Mouse (Mus musculus) lung, embryonic 14.5 days (tissue): ENCODE measurements around the gene Rgs11. TPM values are rescaled to one million over a fixed set of nuclear protein-coding genes. Genes with fewer than 3 reads are reported as not detected.
"Not testable (repeated sequence)": the region's sequence is repeated elsewhere in the genome, so short reads cannot be mapped to it uniquely, and the experiment has no call there.

Experiments
- ATAC-seq: fragments of 200-750 bp; cut with Nextera tagmentation; 2 replicates; pipeline ENCODE4 v1.8.0; 2017; ENCODE audit warnings: mild to moderate bottlenecking, moderate TSS enrichment, moderate library complexity; ENCODE audit not compliant: insufficient read depth
- DNase-seq: peaks from one replicate; pipeline ENCODE4 v3.0.0-alpha.2; 2015
- H3K27ac ChIP-seq: fragments of 300-500 bp; sonication (generic); 2 replicates; pipeline ENCODE4 v1.5.1; 2014; ENCODE audit warnings: low read depth, mild to moderate bottlenecking, moderate library complexity
- H3K27me3 ChIP-seq: fragments of 300-500 bp; sonication (generic); 2 replicates; pipeline ENCODE4 v1.6.1; 2014; ENCODE audit warnings: low read length, control low read depth; ENCODE audit not compliant: insufficient read depth
- H3K36me3 ChIP-seq: fragments of 300-500 bp; sonication (generic); 2 replicates; pipeline ENCODE4 v1.6.1; 2014; ENCODE audit warnings: control low read depth; ENCODE audit not compliant: insufficient read depth
- H3K4me1 ChIP-seq: fragments of 300-500 bp; sonication (generic); 2 replicates; pipeline ENCODE4 v1.6.1; 2014; ENCODE audit warnings: antibody characterized with exemption, control low read depth; ENCODE audit not compliant: insufficient read depth
- H3K4me2 ChIP-seq: fragments of 300-500 bp; sonication (generic); 2 replicates; pipeline ENCODE4 v1.6.1; 2014; ENCODE audit warnings: mild to moderate bottlenecking
- H3K4me3 ChIP-seq: fragments of 300-500 bp; sonication (generic); 2 replicates; pipeline ENCODE4 v1.5.1; 2014; ENCODE audit warnings: low read depth, low read length
- H3K9ac ChIP-seq: fragments of 300-500 bp; sonication (generic); 2 replicates; pipeline ENCODE4 v1.6.1; 2014
- H3K9me3 ChIP-seq: fragments of 300-500 bp; sonication (generic); 2 replicates; pipeline ENCODE4 v1.6.1; 2016; ENCODE audit warnings: low read depth, low read length, control low read depth
- CTCF ChIP-seq: IDR thresholded peaks from 2 replicates; pipeline ENCODE4 v1.5.1; 2016; ENCODE audit warnings: antibody characterized with exemption, low read depth
- WGBS: fragments of 180-500 bp; shearing (Covaris S2); extraction: QIAGEN DNeasy Blood & Tissue Kit; methylation state at CpG from one replicate; pipeline ENCODE4 v1.1.7; 2014; 5-methylcytosine and 5-hydroxymethylcytosine counted together
- polyA plus RNA-seq: library from polyadenylated mRNA; unstranded; fragments of >200 nt; fragmentation: Nextera tagmentation; extraction: Ambion mirVana; gene quantifications from 2 replicates; pipeline ENCODE4 v1.2.1, GENCODE M21; 2014

Rgs11 gene
- polyA plus RNA-seq, 1 experiment from 2014 or later, result 11.9 TPM

GRCm38 (mm10) chr17:26188091-26188805 is 14.5 kb upstream of the Rgs11 start:
- DNase-seq (no peak), ATAC-seq (no peak)
- WGBS, result 92% methylated on average over 11 of the region's 11 CpGs
- H3K36me3 ChIP-seq, result peaks cover 90% of the 10 kb centered on the region
- H3K4me2 ChIP-seq, result no peak overlapping the region
- no peaks in the 10 kb centered on the region for H3K4me1 ChIP-seq
- TF ChIP-seq CTCF, result no peak
- H3K27ac ChIP-seq, result no peak overlapping the region
- no peaks in the 10 kb centered on the region for H3K27me3 ChIP-seq
- no peak overlapping the region for H3K4me3 ChIP-seq
- H3K9me3 ChIP-seq, result no peaks in the 10 kb centered on the region
- no peak overlapping the region for H3K9ac ChIP-seq

DNA sequence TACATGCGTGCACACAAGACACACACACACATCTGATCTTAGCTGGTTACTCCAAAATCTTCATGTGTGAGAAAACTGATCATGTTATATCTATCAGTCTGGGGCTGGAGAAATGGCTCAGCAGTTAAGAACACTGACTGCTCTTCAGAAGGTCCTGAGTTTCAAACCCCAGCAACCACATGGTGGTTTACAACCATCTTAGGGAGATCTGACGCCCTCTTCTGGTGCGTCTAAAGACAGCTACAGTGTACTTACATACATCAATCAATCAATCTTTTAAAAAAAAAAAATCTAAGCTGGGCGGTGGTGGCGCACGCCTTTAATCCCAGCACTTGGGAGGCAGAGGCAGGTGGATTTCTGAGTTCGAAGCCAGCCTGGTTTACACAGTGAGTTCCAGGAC is 11.3 kb upstream of the Rgs11 start:
- not testable (repeated sequence) for H3K4me2 ChIP-seq, H3K9me3 ChIP-seq, H3K4me1 ChIP-seq, H3K4me3 ChIP-seq, H3K9ac ChIP-seq, DNase-seq, ATAC-seq, H3K27me3 ChIP-seq, H3K27ac ChIP-seq
- 0 out of 2 replicates have a peak, but pooled peaks have one; percentile 5 for TF ChIP-seq CTCF
- H3K36me3 ChIP-seq, result peaks cover 88% of the 10 kb centered on the region
- 88% methylated on average over 7 of the region's 7 CpGs for WGBS

DNA sequence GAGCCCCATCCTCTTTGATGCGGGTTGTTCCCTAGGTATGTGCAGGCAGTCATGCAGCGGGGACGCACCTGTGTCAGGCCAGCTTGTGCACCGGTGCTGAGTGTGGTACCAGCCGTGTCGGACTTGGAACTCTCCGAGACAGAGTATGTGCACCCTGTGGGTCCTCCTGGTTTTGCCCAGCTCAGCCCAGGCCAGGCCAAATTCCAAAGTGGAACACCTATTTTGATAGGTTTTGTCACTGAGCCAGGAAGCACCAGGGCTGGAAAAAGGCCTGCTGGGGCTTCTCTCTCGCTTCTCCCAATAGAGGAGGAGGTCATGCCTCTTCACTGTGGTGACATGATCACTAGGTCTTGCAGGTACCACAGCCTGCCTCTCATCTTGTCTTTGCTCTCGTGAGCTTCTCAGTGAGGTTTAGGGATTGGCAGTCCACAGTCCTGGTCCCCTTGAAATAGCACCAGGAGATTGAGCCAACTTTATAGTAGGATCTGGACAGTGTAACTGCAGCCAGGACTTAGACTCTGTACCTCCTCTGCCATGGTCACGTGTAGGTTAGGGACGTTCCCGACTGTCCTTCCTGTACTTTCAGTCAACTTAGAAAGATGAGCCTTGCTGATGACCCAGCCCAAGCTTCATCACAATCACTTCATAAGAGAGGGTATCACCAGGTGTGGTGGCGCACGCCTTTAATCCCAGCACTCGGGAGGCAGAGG is 10.1 kb upstream of the Rgs11 start:
- H3K4me3 ChIP-seq, result no peak overlapping the region
- no peak for TF ChIP-seq CTCF
- 95% methylated on average over 15 of the region's 15 CpGs for WGBS

GRCm38 (mm10) chr17:26198892-26199291 is 3.9 kb upstream of the Rgs11 start, which contains the start of gene Pdia2:
Gene Pdia2 (minus strand): TSS chr17:26199087.
- no peak for TF ChIP-seq CTCF
- Histone ChIP-seq H3K4me3 (no peak within 1 kb of the TSS), H3K9ac (no peak within 1 kb of the TSS), H3K36me3 (peaks cover 42% of the 10 kb centered on the region), H3K27ac (no peak within 1 kb of the TSS), H3K9me3 (no peaks in the 10 kb centered on the region), H3K4me1 (no peaks in the 10 kb centered on the region; the same call in 1 of the 2 replicates), H3K4me2 (no peak within 1 kb of the TSS), H3K27me3 (peaks cover 42% of the 10 kb centered on the region)
- WGBS, result 69% methylated on average over 4 of the region's 4 CpGs
- ATAC-seq (no peak), DNase-seq (no peak)

More for the DNA sequence above, 10.1 kb upstream of the Rgs11 start:
- Histone ChIP-seq H3K9ac (no peak overlapping the region), H3K4me2 (no peak overlapping the region), H3K36me3 (peaks cover 88% of the 10 kb centered on the region), H3K9me3 (no peaks in the 10 kb centered on the region), H3K27me3 (no peaks in the 10 kb centered on the region), H3K27ac (no peak overlapping the region), H3K4me1 (no peaks in the 10 kb centered on the region)
- no peak for DNase-seq
- ATAC-seq, result no peak

- DNase-seq (peak; percentile 60), ATAC-seq (peak; percentile 53; the same call in 1 of the 2 replicates)
- under 1% methylated on average over 61 of the region's 92 CpGs for WGBS
- TF ChIP-seq CTCF, result no peak
- H3K9ac ChIP-seq, result peak overlapping the region; percentile 60
- H3K4me3 ChIP-seq, result peak overlapping the region; percentile 52
- no peaks in the 10 kb centered on the region for H3K9me3 ChIP-seq
- no peak overlapping the region for H3K27ac ChIP-seq
- H3K4me1 ChIP-seq, result no peaks in the 10 kb centered on the region; the same call in 1 of the 2 replicates
- peak overlapping the region; percentile 96 for H3K4me2 ChIP-seq
- H3K27me3 ChIP-seq, result peaks cover 52% of the 10 kb centered on the region
- peaks cover 23% of the 10 kb centered on the region for H3K36me3 ChIP-seq
Observed at GRCm38 (mm10) chr17:26200831-26201705, 1.7 kb upstream of the Rgs11 start.

DNA sequence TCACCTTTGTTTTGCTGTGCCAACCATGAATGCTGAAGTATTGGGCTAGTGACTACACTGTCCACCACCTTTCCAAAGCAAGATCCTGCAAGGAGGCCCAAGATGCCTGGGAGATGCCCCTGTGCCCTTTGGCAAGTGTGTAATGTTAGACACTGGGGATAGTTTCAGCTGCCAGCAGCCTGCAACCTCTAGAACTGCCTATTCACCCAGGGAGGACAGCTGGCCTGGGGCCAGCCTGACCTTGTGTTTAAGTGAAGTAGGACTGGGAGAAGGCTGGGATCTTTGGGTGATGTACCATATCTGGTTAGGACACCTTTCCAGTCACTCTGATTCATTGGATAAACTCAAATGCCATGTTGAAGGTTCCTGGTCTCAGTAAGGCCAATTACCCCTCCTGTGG is 753 bp upstream of the Rgs11 start:
- H3K9ac ChIP-seq, result no peak overlapping the region
- no peak overlapping the region for H3K4me3 ChIP-seq
- H3K4me2 ChIP-seq, result peak overlapping the region; percentile 96; the same call in 1 of the 2 replicates
- H3K9me3 ChIP-seq, result no peaks in the 10 kb centered on the region
- H3K27ac ChIP-seq, result no peak overlapping the region
- no peak for ATAC-seq
- peaks cover 13% of the 10 kb centered on the region for H3K36me3 ChIP-seq
- DNase-seq, result no peak
- no peaks in the 10 kb centered on the region; the same call in 1 of the 2 replicates for H3K4me1 ChIP-seq
- no peak for TF ChIP-seq CTCF
- H3K27me3 ChIP-seq, result peaks cover 52% of the 10 kb centered on the region
